Mouse (Mus musculus) kidney, embryonic 16.5 days (tissue): ENCODE measurements around the gene Lhb. TPM values are rescaled to one million over a fixed set of nuclear protein-coding genes. Genes with fewer than 3 reads are reported as not detected.

Source experiments
- ATAC-seq: fragments of 200-750 bp; cut with Nextera tagmentation; 2 replicates; pipeline ENCODE4 v1.8.0; 2017; ENCODE audit warnings: moderate TSS enrichment; ENCODE audit not compliant: low FRiP score, low TSS enrichment
- H3K27ac ChIP-seq: fragments of 300-500 bp; sonication (generic); 2 replicates; pipeline ENCODE4 v1.5.1; 2014; ENCODE audit warnings: low read length
- H3K27me3 ChIP-seq: fragments of 300-500 bp; sonication (generic); 2 replicates; pipeline ENCODE4 v1.6.1; 2014; ENCODE audit warnings: low read length, control low read depth, mixed read lengths; ENCODE audit not compliant: insufficient read depth
- H3K36me3 ChIP-seq: fragments of 300-500 bp; sonication (generic); 2 replicates; pipeline ENCODE4 v1.6.1; 2014; ENCODE audit warnings: low read length, control low read depth, mixed read lengths; ENCODE audit not compliant: insufficient read depth
- H3K4me1 ChIP-seq: fragments of 300-500 bp; sonication (generic); 2 replicates; pipeline ENCODE4 v1.6.1; 2014; ENCODE audit warnings: low read length, control low read depth, mixed read lengths; ENCODE audit not compliant: insufficient read depth
- H3K4me2 ChIP-seq: fragments of 300-500 bp; sonication (generic); replicated peaks from 2 replicates; pipeline ENCODE4 v1.6.1; 2014; ENCODE audit warnings: low read depth, low read length
- H3K4me3 ChIP-seq: fragments of 300-500 bp; sonication (generic); 2 replicates; pipeline ENCODE4 v1.5.1; 2014; ENCODE audit warnings: mild to moderate bottlenecking, low read length
- H3K9ac ChIP-seq: fragments of 300-500 bp; sonication (generic); replicated peaks from 2 replicates; pipeline ENCODE4 v1.6.1; 2014; ENCODE audit warnings: low read length
- H3K9me3 ChIP-seq: fragments of 300-500 bp; sonication (generic); 2 replicates; pipeline ENCODE4 v1.6.1; 2016; ENCODE audit warnings: low read length, control low read depth
- WGBS: fragments of 180-500 bp; shearing (Covaris S2); extraction: QIAGEN DNeasy Blood & Tissue Kit; methylation state at CpG from one replicate; pipeline ENCODE4 v1.1.7; 2014; 5-methylcytosine and 5-hydroxymethylcytosine counted together
- polyA plus RNA-seq: library from polyadenylated mRNA; unstranded; fragments of >200 nt; fragmentation: Nextera tagmentation; extraction: Ambion mirVana; gene quantifications from 2 replicates; pipeline ENCODE4 v1.2.1, GENCODE M21; 2015

The Lhb gene
- polyA plus RNA-seq, 1 experiment from 2014 or later, result not detected

DNA sequence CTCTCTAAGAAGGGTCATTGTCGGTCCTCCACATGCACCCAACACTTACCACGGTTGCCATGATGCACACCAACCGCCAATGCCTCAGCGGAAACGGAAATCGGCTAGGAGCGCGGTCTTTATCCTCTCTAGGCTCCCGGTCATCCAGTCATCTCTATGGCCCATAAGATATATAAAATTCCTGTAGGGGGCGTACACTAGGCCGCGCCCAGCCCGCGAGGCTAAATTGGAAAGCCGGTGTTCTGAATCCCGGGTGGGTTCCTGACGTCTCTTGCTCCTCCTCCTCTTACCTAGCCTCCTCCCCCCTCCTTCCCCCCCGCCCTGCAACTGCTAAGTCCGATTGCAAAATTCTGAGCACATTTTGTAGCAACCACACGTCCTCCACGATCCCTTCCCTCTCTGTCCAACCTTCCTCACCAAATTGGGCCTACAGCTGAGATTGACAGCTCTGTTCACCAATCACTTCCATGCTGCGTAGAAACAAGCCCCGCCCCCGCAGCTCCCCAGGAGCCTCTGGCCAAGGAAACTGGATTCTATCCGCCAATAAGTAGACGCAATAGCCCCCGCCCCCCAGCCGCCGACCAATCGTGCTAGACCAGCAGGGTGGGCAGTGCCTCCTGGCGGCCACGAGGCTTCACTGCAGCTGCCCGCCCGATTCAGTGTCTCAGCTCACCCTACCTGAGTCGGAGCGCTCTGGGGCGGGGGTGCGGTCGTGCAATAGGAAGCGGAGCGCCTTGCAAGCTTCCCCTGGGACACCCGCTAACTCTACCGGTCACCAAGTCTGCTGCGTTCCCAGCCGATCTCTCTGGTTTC lies 13.8 kb downstream of the Lhb start, which contains the start of gene Gys1:
Gys1 (plus strand) TSS at position 642 of the 813 bp plus-strand sequence.
- peaks cover 36% of the 10 kb centered on the region for H3K4me1 ChIP-seq
- WGBS, result under 1% methylated on average over 45 of the region's 45 CpGs
- peak within 1 kb of the TSS; percentile 72 for H3K4me2 ChIP-seq
- peak; percentile 97 for ATAC-seq
- peak within 1 kb of the TSS; percentile 67 for H3K4me3 ChIP-seq
- no peaks in the 10 kb centered on the region for H3K9me3 ChIP-seq
- H3K36me3 ChIP-seq, result peaks cover 25% of the 10 kb centered on the region
- H3K27ac ChIP-seq, result peak within 1 kb of the TSS; percentile 86
- peak within 1 kb of the TSS; percentile 85 for H3K9ac ChIP-seq
- no peaks in the 10 kb centered on the region for H3K27me3 ChIP-seq

DNA sequence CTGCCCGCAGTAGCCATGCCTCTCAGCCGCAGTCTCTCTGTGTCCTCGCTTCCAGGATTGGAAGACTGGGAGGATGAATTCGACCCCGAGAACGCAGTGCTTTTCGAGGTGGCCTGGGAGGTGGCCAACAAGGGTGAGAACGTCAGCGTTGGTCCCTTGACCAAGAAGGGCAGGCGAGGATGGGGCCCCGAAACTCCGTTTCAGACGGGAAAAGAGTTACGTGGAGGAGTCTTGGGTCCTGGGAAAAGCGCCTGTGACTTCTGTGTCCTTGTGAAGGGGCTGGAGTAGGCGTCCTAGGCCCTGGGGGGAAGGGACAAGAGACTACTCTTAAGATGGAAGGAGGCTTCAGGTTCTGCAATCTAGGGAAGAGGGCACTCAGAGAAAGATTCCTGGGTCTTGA lies 14.4 kb downstream of the Lhb start:
- WGBS, result under 1% methylated on average over 16 of the region's 16 CpGs
- no peaks in the 10 kb centered on the region for H3K9me3 ChIP-seq
- peaks cover 36% of the 10 kb centered on the region for H3K4me1 ChIP-seq
- H3K27me3 ChIP-seq, result no peaks in the 10 kb centered on the region
- H3K27ac ChIP-seq, result peak overlapping the region; percentile 48
- peak overlapping the region; percentile 67 for H3K4me3 ChIP-seq
- H3K4me2 ChIP-seq, result peak overlapping the region; percentile 58
- peak overlapping the region; percentile 85 for H3K9ac ChIP-seq
- ATAC-seq, result no peak
- H3K36me3 ChIP-seq, result peaks cover 23% of the 10 kb centered on the region

DNA sequence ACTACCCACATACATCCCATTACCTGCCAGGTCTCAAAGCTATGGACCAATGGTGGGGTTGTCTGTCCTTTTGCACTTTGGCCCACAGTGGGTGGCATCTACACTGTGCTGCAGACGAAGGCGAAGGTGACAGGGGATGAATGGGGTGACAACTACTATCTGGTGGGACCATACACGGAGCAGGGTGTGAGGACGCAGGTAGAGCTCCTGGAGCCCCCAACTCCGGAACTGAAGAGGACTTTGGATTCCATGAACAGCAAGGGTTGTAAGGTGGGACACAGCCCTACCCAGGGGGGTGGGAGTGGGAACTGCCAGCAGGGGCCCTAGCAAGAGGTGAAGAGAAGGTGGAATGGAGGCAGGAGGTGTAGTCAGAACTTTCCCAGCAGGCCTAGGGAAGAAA lies 15.8 kb downstream of the Lhb start:
- Histone ChIP-seq H3K36me3 (peaks cover 16% of the 10 kb centered on the region), H3K27ac (no peak overlapping the region), H3K9me3 (no peaks in the 10 kb centered on the region), H3K4me2 (no peak overlapping the region), H3K9ac (no peak overlapping the region), H3K4me3 (no peak overlapping the region), H3K4me1 (peaks cover 36% of the 10 kb centered on the region), H3K27me3 (no peaks in the 10 kb centered on the region)
- no peak for ATAC-seq
- WGBS, result 91% methylated on average over 5 of the region's 5 CpGs

DNA sequence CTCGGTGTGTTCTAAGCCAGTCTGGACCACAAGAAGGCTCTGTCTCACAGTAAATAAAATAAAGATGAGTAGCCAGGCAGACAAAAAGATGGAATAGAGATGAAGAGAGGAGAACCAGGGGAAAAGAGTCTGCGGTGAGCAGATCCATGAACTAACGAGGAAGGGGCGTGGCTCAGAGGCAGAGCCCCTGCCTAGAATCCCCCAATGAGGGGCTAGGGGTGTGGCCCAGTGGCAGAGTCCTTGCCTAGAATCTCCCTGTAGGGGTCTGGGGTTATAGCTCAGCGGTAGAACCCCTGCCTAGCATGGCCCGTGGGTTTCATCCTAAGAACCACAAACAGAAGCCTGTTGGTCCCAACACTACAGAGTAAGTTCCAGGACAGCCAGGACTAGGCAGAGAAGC lies 16.4 kb downstream of the Lhb start:
- no peaks in the 10 kb centered on the region for H3K9me3 ChIP-seq
- no peak overlapping the region for H3K4me2 ChIP-seq
- no peak overlapping the region for H3K4me3 ChIP-seq
- H3K9ac ChIP-seq, result 0 out of 2 replicates have a peak overlapping the region, but pooled peaks have one; percentile 13
- H3K27ac ChIP-seq, result no peak overlapping the region
- WGBS, result 46% methylated on average over 6 of the region's 6 CpGs
- peaks cover 36% of the 10 kb centered on the region for H3K4me1 ChIP-seq
- peaks cover 12% of the 10 kb centered on the region for H3K36me3 ChIP-seq
- no peak for ATAC-seq
- no peaks in the 10 kb centered on the region for H3K27me3 ChIP-seq

DNA sequence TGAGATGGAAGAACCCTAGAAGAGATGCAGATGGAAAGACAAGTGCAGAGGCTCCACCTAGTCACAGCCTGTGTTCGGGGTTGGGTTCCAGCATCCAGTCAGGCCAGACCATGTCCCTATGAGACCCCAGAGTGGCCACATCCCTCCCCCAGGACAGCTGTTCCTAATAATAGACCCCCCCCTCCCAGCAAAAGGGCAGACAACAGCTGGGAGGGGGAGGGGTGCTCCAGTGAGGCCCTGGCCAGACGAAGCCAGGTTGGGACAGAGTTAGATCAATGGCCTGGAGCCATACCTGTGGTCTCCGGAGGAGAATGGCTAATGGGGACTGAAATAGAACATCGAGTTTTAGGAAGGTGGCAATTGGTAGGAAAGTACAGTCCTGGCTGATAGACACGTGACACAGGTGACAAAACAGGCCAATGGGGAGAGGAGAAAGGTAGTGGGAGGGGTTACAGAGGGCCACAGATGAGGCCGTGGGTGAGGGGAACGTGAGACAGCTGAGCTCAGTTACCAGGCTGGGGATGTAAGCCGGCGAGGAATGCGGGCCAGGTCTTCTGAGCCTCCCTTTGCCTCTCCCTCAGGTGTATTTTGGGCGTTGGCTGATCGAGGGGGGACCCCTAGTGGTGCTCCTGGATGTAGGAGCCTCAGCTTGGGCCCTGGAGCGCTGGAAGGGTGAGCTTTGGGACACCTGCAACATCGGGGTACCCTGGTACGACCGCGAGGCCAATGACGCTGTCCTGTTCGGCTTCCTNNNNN lies 17.1 kb downstream of the Lhb start, which contains the start of gene Ruvbl2:
Ruvbl2 (minus strand) TSS at position 576 of the 756 bp plus-strand sequence.
- Histone ChIP-seq H3K9ac (0 out of 2 replicates have a peak within 1 kb of the TSS, but pooled peaks have one; percentile 13), H3K4me3 (peak within 1 kb of the TSS; percentile 0; the same call in 1 of the 2 replicates), H3K27me3 (no peaks in the 10 kb centered on the region), H3K4me1 (peaks cover 34% of the 10 kb centered on the region), H3K9me3 (no peaks in the 10 kb centered on the region), H3K36me3 (peaks cover 15% of the 10 kb centered on the region), H3K4me2 (peak within 1 kb of the TSS; percentile 41), H3K27ac (no peak within 1 kb of the TSS)
- no peak for ATAC-seq
- WGBS, result 23% methylated on average over 19 of the region's 19 CpGs

DNA sequence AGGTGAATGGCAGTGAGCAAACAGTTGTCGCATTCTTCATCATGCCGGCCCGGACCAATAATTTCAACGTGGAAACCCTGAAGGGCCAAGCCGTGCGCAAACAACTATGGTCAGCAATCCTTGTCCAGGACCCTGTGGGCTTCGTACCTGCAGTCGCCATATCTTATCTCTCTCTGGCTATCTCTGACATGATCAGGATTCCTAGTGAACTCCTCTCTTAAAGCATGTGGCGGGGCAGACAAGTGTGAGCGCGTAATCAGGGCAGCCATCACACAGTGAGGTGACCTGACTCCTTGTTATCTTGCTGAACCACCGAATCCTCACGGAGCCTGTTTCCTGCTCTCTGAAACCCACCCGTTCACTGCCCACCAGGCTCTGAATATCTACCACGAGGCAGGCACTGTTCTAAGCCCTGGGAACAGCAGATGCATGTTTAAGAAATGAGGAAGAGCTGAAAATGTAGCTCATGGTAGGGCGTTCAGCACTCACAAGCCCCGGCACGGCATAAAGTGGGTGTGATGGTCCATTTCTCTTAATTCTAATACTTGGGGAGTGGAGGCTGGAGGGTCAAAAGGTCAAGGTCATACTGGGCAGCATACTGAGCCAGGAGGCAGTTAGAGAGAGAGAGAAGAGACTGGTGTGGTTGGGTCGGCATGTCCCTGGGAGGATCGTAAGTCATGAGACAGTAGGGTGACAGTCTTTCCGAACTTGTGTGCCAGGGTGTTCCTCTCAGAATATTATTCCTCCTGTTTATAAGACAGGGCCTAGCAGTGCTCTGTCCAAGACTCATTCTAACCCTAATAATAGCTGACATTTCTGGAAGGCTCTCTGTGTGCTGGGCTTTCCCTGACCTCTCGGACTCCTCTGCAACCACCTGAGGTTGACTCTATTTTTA lies 23.2 kb downstream of the Lhb start:
- Histone ChIP-seq H3K27ac (no peak overlapping the region), H3K9me3 (no peaks in the 10 kb centered on the region), H3K27me3 (no peaks in the 10 kb centered on the region), H3K4me3 (no peak overlapping the region), H3K36me3 (peaks cover 59% of the 10 kb centered on the region), H3K9ac (no peak overlapping the region), H3K4me1 (peaks cover 6% of the 10 kb centered on the region; the same call in 1 of the 2 replicates), H3K4me2 (no peak overlapping the region)
- ATAC-seq, result no peak
- WGBS, result 84% methylated on average over 22 of the region's 22 CpGs

DNA sequence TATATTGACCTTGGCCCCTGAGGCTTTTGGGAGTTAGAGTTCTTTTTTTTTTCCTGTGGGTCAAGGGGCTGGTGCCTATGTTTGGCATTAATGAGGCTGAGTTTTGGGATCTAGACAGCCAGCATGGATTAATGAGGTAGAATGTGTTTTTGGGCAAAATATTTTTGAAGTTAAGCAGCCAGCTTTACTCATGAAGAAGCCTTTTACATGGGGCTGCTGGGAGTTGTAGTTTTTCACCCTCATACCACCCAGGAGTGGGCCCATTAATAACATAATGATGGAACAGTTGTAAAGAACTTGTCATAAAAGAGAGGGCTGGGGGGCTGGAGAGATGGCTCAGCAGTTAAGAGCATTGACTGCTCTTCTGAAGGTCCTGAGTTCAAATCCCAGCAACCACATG lies 26.0 kb downstream of the Lhb start:
- Histone ChIP-seq H3K4me1 (peaks cover 6% of the 10 kb centered on the region; the same call in 1 of the 2 replicates), H3K4me3 (no peak overlapping the region), H3K9me3 (no peaks in the 10 kb centered on the region), H3K9ac (no peak overlapping the region), H3K27me3 (no peaks in the 10 kb centered on the region), H3K36me3 (peaks cover 55% of the 10 kb centered on the region), H3K4me2 (no peak overlapping the region), H3K27ac (no peak overlapping the region)
- ATAC-seq, result no peak

DNA sequence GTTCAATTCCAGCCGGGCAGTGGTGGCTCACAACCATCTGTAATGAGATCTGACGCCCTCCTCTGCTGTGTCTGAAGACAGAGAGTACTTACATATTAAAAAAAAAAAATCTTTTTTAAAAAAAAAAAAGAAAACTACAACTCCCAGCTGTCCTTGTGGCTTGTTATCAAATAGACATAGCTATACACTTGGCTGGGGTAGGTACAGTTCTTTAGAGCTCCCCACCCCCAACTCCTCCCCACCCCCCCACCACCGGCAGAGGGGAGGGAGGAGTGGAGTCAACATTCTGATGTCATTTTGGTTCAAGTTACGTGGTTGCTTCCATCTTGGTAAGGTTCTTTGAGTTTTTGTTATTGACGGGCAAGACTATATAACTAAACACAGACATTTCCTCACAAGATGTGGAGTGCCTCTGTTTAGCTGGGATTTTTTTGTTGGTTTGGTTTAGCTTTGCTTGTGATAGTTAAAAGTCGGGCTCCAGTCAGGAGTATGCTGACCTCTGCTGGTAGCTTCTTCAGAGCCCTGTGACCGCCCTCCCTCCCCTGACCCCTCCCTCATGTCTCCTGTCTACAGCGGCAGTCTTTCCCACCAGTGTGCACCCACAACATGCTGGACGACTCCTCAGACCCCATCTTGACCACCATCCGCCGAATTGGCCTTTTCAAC lies 26.8 kb downstream of the Lhb start:
- H3K4me3 ChIP-seq, result no peak overlapping the region
- no peak overlapping the region for H3K27ac ChIP-seq
- peaks cover 6% of the 10 kb centered on the region; the same call in 1 of the 2 replicates for H3K4me1 ChIP-seq
- no peak overlapping the region for H3K4me2 ChIP-seq
- H3K36me3 ChIP-seq, result peaks cover 57% of the 10 kb centered on the region
- 40% methylated on average over 11 of the region's 11 CpGs for WGBS
- H3K27me3 ChIP-seq, result no peaks in the 10 kb centered on the region
- no peak overlapping the region for H3K9ac ChIP-seq
- H3K9me3 ChIP-seq, result no peaks in the 10 kb centered on the region
- ATAC-seq, result peak; percentile 33; the same call in 1 of the 2 replicates

DNA sequence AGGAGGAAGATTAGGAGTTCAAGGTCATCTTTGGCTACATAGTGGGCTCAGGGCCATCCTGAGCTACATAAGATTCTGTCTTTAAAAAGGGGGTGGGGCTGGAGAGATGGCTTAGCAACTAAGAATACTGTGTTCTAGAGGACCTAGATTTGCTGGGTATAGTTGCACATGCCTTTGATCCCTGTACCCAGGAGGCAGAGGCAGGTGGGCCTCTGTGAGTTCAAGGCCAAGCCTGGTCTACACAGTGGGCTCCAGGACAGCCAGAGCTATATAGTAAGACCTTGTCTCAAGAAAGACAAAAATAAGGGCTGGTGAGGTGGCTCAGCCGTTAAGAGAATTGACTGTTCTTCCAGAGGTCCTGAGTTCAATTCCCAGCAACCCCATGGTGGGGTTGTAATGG lies 29.4 kb downstream of the Lhb start:
- WGBS, result 88% methylated on average over 1 of the region's 1 CpGs
- no peaks in the 10 kb centered on the region for H3K9me3 ChIP-seq
- no peak overlapping the region for H3K4me2 ChIP-seq
- no peak overlapping the region for H3K4me3 ChIP-seq
- no peak overlapping the region for H3K9ac ChIP-seq
- H3K27me3 ChIP-seq, result no peaks in the 10 kb centered on the region
- H3K36me3 ChIP-seq, result peaks cover 43% of the 10 kb centered on the region
- H3K4me1 ChIP-seq, result peaks cover 6% of the 10 kb centered on the region; the same call in 1 of the 2 replicates
- ATAC-seq, result no peak
- no peak overlapping the region for H3K27ac ChIP-seq
